Mouse (Mus musculus) macrophage (primary cell): ENCODE measurements around the gene Esp34. TPM values are rescaled to one million over a fixed set of nuclear protein-coding genes. Genes with fewer than 3 reads are reported as not detected.

Source experiments
- H3K27ac ChIP-seq: fragments of 350-480 bp; formaldehyde crosslinking; 2 replicates; pipeline ENCODE4 v1.9.0; 2021
- H3K36me3 ChIP-seq: fragments of 350-480 bp; formaldehyde crosslinking; 2 replicates; pipeline ENCODE4 v1.9.0; 2021; ENCODE audit errors: inconsistent target
- H3K4me3 ChIP-seq: fragments of 350-480 bp; formaldehyde crosslinking; 2 replicates; pipeline ENCODE4 v1.9.0; 2021; ENCODE audit errors: inconsistent target
- H3K79me2 ChIP-seq: fragments of 350-480 bp; formaldehyde crosslinking; 2 replicates; pipeline ENCODE4 v1.9.0; 2021; ENCODE audit errors: inconsistent target
- WGBS: methylation state at CpG from one replicate; pipeline ENCODE4 v1.1.7; 2026; ENCODE audit warnings: inconsistent platforms; ENCODE audit not compliant: missing documents; 5-methylcytosine and 5-hydroxymethylcytosine counted together
- polyA plus RNA-seq: library from polyadenylated mRNA; stranded (reverse); fragments of 250-400 nt; gene quantifications from 3 replicates; pipeline ENCODE4 v1.2.4, GENCODE M21; 2018; ENCODE audit warnings: inconsistent platforms
- total RNA-seq, 78 experiments: library from RNA; depleted of rRNA; stranded (reverse); fragments of 250-400 nt; gene quantifications; 1 replicate in 9 of 78; 2 replicates in 24 of 78; 3 replicates in 43 of 78; 4 replicates in 2 of 78; pipeline ENCODE4 v1.2.4; 2018; ENCODE audit warnings: inconsistent platforms in 56 of 78

The Esp34 gene
- total RNA-seq (2018; cell fraction: chromatin; rRNA removed), result not detected
- not detected for total RNA-seq (2018; cell fraction: cytosol; rRNA removed)
- not detected for total RNA-seq (2018; cell fraction: nucleus; rRNA removed)
- not detected in 3 replicates for polyA plus RNA-seq

DNA sequence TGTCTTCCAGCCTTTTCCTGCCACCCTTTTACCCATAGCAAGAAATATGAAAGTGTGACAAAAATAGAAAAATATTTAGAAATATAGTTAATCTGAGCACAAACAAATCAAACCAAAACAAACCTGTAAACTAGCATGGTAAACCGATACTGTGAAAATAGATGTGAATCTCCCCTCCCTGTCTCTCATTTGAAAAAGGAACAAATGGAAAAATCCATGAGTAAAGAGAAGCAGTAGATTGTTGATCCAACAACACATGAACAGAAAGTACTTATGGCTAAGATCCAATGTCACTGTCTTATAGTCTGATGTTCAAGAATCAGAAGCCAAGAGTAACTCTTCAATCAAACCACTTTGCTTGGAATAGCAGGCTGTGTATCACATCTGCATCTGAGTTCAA is at the start of gene Esp34:
Gene Esp34 (plus strand): TSS at position 301 of the 400 bp plus-strand sequence.
- Histone ChIP-seq H3K36me3 (no peaks in the 10 kb centered on the region), H3K4me3 (no peak within 1 kb of the TSS), H3K79me2 (no peaks in the 10 kb centered on the region), H3K27ac (no peak within 1 kb of the TSS)
- 100% methylated on average over 1 of the region's 1 CpGs for WGBS

DNA sequence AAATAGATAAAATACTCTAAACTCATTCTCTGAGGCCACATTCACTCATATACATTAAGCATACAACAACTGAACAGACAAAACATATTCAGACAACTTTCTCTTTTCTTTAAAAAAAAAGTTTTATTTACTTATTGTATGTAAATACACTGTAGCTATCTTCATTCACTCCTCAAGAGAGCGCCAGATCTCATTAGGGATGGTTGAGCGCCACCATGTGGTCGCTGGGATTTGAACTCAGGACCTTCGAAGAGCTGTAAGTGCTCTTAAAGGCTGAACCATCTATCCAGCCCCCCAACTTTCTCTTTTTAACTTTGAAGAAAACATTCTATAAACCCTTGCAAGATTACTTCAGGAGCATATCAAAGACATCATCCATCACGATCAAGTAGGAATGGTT is 8.5 kb downstream of the Esp34 start:
- H3K4me3 ChIP-seq, result no peak overlapping the region
- H3K79me2 ChIP-seq, result no peaks in the 10 kb centered on the region
- H3K27ac ChIP-seq, result no peak overlapping the region
- WGBS, result 70% methylated on average over 5 of the region's 5 CpGs
- no peaks in the 10 kb centered on the region for H3K36me3 ChIP-seq

Other genes with a start within 250 kb of the Esp34 start
- gene Olfr137, start 246.6 kb upstream of the Esp34 start, polyA plus RNA-seq, result not detected in 3 replicates
- gene Olfr136, start 224.4 kb upstream of the Esp34 start, polyA plus RNA-seq, result not detected in 3 replicates
- gene Esp36, start 134.0 kb upstream of the Esp34 start, polyA plus RNA-seq, result not detected in 3 replicates
- not detected in 3 replicates for gene Esp31, start 85.3 kb downstream of the Esp34 start, polyA plus RNA-seq